Mouse (Mus musculus) left cerebral cortex, adult 18-20 months (tissue): ENCODE measurements around the gene Cysrt1. TPM values are rescaled to one million over a fixed set of nuclear protein-coding genes. Genes with fewer than 3 reads are reported as not detected.

Source experiments
- DNase-seq, 2 experiments: peaks; one replicate each; pipeline ENCODE4 v3.0.0; 2021 to 2022; ENCODE audit warnings: low spot score in 2 of 2, mixed read lengths in 1 of 2
- total RNA-seq, 2 experiments: library from RNA; stranded (reverse); gene quantifications; 2 replicates each; pipeline ENCODE4 v1.2.3; 2021

Gene Cysrt1
- total RNA-seq, 2 experiments from 2014 or later, result not detected

GRCm38 (mm10) chr2:25214444-25214843, 27.8 kb downstream of the Cysrt1 start, which contains the start of gene Stpg3:
TSS of gene Stpg3 (minus strand) at chr2:25214637.
- DNase-seq, result no peak

- DNase-seq, result no peak
Observed at GRCm38 (mm10) chr2:25213266-25213865, 28.9 kb downstream of the Cysrt1 start.

- peak; percentile 76 to 88 for DNase-seq
Observed at GRCm38 (mm10) chr2:25211121-25211670, 31.1 kb downstream of the Cysrt1 start, which contains the start of gene Nelfb. TSS of gene Nelfb (minus strand) at chr2:25211489.

- DNase-seq, result peak in 1 of 2 experiments; percentile 26
Observed at GRCm38 (mm10) chr2:25210686-25211085, 31.6 kb downstream of the Cysrt1 start.

GRCm38 (mm10) chr2:25207593-25207992, 34.7 kb downstream of the Cysrt1 start:
- DNase-seq, result no peak

- DNase-seq, result no peak
Observed at GRCm38 (mm10) chr2:25203631-25204214, 38.5 kb downstream of the Cysrt1 start.

GRCm38 (mm10) chr2:25200631-25201030, 41.6 kb downstream of the Cysrt1 start:
- no peak for DNase-seq

GRCm38 (mm10) chr2:25197946-25198345, 44.3 kb downstream of the Cysrt1 start:
- no peak for DNase-seq

- no peak for DNase-seq
Observed at GRCm38 (mm10) chr2:25197191-25197590, 45.1 kb downstream of the Cysrt1 start.

- DNase-seq, result no peak
Observed at GRCm38 (mm10) chr2:25196172-25196954, 45.9 kb downstream of the Cysrt1 start, which contains the start of gene Tor4a. TSS of gene Tor4a (minus strand) at chr2:25196886.

- DNase-seq, result no peak
Observed at GRCm38 (mm10) chr2:25195211-25196156, 46.8 kb downstream of the Cysrt1 start.

GRCm38 (mm10) chr2:25194486-25195171, 47.6 kb downstream of the Cysrt1 start:
- no peak for DNase-seq

GRCm38 (mm10) chr2:25194006-25194405, 48.2 kb downstream of the Cysrt1 start:
- DNase-seq, result no peak

GRCm38 (mm10) chr2:25193330-25193770, 48.9 kb downstream of the Cysrt1 start:
- peak; percentile 76 to 77 for DNase-seq

Other genes with a start within 250 kb of the Cysrt1 start
- 100 to 1,000 TPM; 435 to 452 TPM for gene Nsmf, start 188.1 kb downstream of the Cysrt1 start, total RNA-seq
- gene Entpd8, start 162.1 kb downstream of the Cysrt1 start, total RNA-seq, result not detected
- gene Noxa1, start 147.3 kb downstream of the Cysrt1 start, total RNA-seq, result not detected
- gene Nrarp, start 61.7 kb downstream of the Cysrt1 start, total RNA-seq, result 10 to 100 TPM; 19.2 to 23.9 TPM
- gene Tor4a, start 45.6 kb downstream of the Cysrt1 start, total RNA-seq, result 1 to 10 TPM; 2.2 to 2.5 TPM
- gene Nelfb, start 31.0 kb downstream of the Cysrt1 start, total RNA-seq, result 10 to 100 TPM; 62.1 to 68.6 TPM
- gene Stpg3, start 27.8 kb downstream of the Cysrt1 start, total RNA-seq, result under 1 TPM; 0.37 to 0.40 TPM
- not detected for gene Fam166a, start 23.7 kb downstream of the Cysrt1 start, total RNA-seq
- gene Tubb4b, start 17.8 kb downstream of the Cysrt1 start, total RNA-seq, result 100 to 1,000 TPM; 358 to 360 TPM
- not detected for gene Slc34a3, start 8.1 kb downstream of the Cysrt1 start, total RNA-seq
- gene Rnf224, start 5.7 kb downstream of the Cysrt1 start, total RNA-seq, result not detected
- gene Rnf208, start 197 bp downstream of the Cysrt1 start, total RNA-seq, result 100 to 1,000 TPM; 252 to 262 TPM
- gene AL732309.1, start 4.4 kb upstream of the Cysrt1 start, total RNA-seq, result 1 to 10 TPM; 1.4 to 4.1 TPM
- 10 to 100 TPM; 31.8 to 37.8 TPM for gene Tmem203, start 13.0 kb upstream of the Cysrt1 start, total RNA-seq
- 10 to 100 TPM; 13.7 to 17.9 TPM for gene Tprn, start 20.2 kb upstream of the Cysrt1 start, total RNA-seq
- gene Ssna1, start 30.0 kb upstream of the Cysrt1 start, total RNA-seq, result 10 to 100 TPM; 57.6 to 70.5 TPM
- gene Anapc2, start 30.0 kb upstream of the Cysrt1 start, total RNA-seq, result 10 to 100 TPM; 87.1 to 87.2 TPM
- gene Tmem210, start 45.7 kb upstream of the Cysrt1 start, total RNA-seq, result not detected
- not detected for gene Lrrc26, start 47.5 kb upstream of the Cysrt1 start, total RNA-seq
- 100 to 1,000 TPM; 393 to 402 TPM for gene Grin1, start 76.7 kb upstream of the Cysrt1 start, total RNA-seq
- 10 to 100 TPM; 62.1 to 62.2 TPM for gene Man1b1, start 89.9 kb upstream of the Cysrt1 start, total RNA-seq
- gene Dpp7, start 113.9 kb upstream of the Cysrt1 start, total RNA-seq, result 10 to 100 TPM; 30.4 to 38.7 TPM
- 10 to 100 TPM; 17.3 to 21.6 TPM for gene Uap1l1, start 123.2 kb upstream of the Cysrt1 start, total RNA-seq
- gene Sapcd2, start 129.9 kb upstream of the Cysrt1 start, total RNA-seq, result 1 to 10 TPM; 1.4 to 1.8 TPM
- gene Entpd2, start 153.4 kb upstream of the Cysrt1 start, total RNA-seq, result 10 to 100 TPM; 13.6 to 13.8 TPM
- gene Npdc1, start 156.9 kb upstream of the Cysrt1 start, total RNA-seq, result 100 to 1,000 TPM; 328 to 341 TPM
- under 1 TPM; 0.21 to 0.56 TPM for gene Fut7, start 180.8 kb upstream of the Cysrt1 start, total RNA-seq
- 100 to 1,000 TPM; 155 to 165 TPM for gene Abca2, start 186.3 kb upstream of the Cysrt1 start, total RNA-seq
- 1 to 10 TPM in 1 of 2 experiments, not detected in 1; 1.5 TPM for gene Clic3, start 214.4 kb upstream of the Cysrt1 start, total RNA-seq
- gene Paxx, start 218.6 kb upstream of the Cysrt1 start, total RNA-seq, result 10 to 100 TPM; 64.5 to 69.1 TPM
- gene Ptgds, start 227.6 kb upstream of the Cysrt1 start, total RNA-seq, result 1,000 to 10,000 TPM; 2,769 to 3,095 TPM